In the genomic region with DNA sequence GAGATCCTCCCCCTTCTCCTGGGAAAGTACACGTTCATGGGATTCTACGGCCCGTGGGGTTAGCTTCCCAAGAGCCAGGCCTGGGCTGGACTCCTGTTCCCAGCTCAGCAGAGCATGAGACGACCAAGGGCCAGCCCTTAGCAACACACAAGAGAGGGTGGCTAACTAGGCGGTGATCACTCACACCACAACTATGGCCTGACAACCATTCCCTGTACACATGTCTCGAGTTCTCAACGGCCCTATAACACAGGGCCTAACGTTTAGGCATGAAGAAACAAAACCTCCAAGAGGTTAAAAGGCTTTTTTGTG, we compare ENCODE assay signal across 18 mouse cellular contexts. TPM values are rescaled to one million over a fixed set of nuclear protein-coding genes. Genes with fewer than 3 reads are reported as not detected.
DNase-seq lines count a peak whose midpoint lies in the region; ATAC-seq lines count a peak whose summit lies in the region.
"Had no signal": no experiment of that assay in that cellular context is flagged by ENCODE, and none has a peak within 500 bp of the region (broad histone marks: within the 10 kb centered on the region; RNA-seq: fewer than 3 reads in every experiment).

No protein-coding gene starts in this region.

- peak overlapping the region; percentile 16; the same call in 1 of the 2 replicates for H3K27ac ChIP-seq in heart, embryonic 12.5 days (ENCODE audit: poor library complexity, severe bottlenecking)
- H3K27ac ChIP-seq in midbrain, embryonic 10.5 days (replicated peaks), result peak overlapping the region; percentile 39
- no peak overlapping the region for H3K27ac ChIP-seq in midbrain, embryonic 15.5 days
- 0 out of 2 replicates have a peak overlapping the region, but pooled peaks have one; percentile 17 for H3K27ac ChIP-seq in limb, embryonic 13.5 days

- H3K4me2 ChIP-seq in heart, embryonic 12.5 days, result no peak overlapping the region
- no peak overlapping the region for H3K4me2 ChIP-seq in midbrain, embryonic 15.5 days
- no peak overlapping the region for H3K4me2 ChIP-seq in limb, embryonic 13.5 days (replicated peaks)
- H3K4me2 ChIP-seq: lung, embryonic 14.5 days had no signal

- H3K27me3 ChIP-seq in heart, embryonic 12.5 days (replicated peaks), result no peaks in the 10 kb centered on the region
- H3K27me3 ChIP-seq in midbrain, embryonic 10.5 days (ENCODE audit: low read depth, poor library complexity, severe bottlenecking), result no peaks in the 10 kb centered on the region
- H3K27me3 ChIP-seq in midbrain, embryonic 15.5 days (replicated peaks), result no peaks in the 10 kb centered on the region
- no peaks in the 10 kb centered on the region for H3K27me3 ChIP-seq in limb, embryonic 13.5 days

- H3K4me3 ChIP-seq in heart, embryonic 12.5 days, result no peak overlapping the region
- no peak overlapping the region for H3K4me3 ChIP-seq in midbrain, embryonic 10.5 days
- no peak overlapping the region for H3K4me3 ChIP-seq in midbrain, embryonic 15.5 days
- no peak overlapping the region for H3K4me3 ChIP-seq in limb, embryonic 13.5 days

- peaks cover 5% of the 10 kb centered on the region; the same call in 1 of the 2 replicates for H3K36me3 ChIP-seq in heart, embryonic 12.5 days
- H3K36me3 ChIP-seq in midbrain, embryonic 10.5 days, result no peaks in the 10 kb centered on the region
- no peaks in the 10 kb centered on the region for H3K36me3 ChIP-seq in midbrain, embryonic 15.5 days (replicated peaks)
- H3K36me3 ChIP-seq in limb, embryonic 13.5 days, result peaks cover 15% of the 10 kb centered on the region; the same call in 1 of the 2 replicates

- no peaks in the 10 kb centered on the region for H3K9me3 ChIP-seq in heart, embryonic 12.5 days (replicated peaks)
- H3K9me3 ChIP-seq in midbrain, embryonic 10.5 days (replicated peaks), result no peaks in the 10 kb centered on the region
- H3K9me3 ChIP-seq in midbrain, embryonic 15.5 days, result no peaks in the 10 kb centered on the region
- H3K9me3 ChIP-seq in limb, embryonic 13.5 days, result no peaks in the 10 kb centered on the region

- H3K4me1 ChIP-seq in heart, embryonic 12.5 days (replicated peaks), result peaks cover 34% of the 10 kb centered on the region
- H3K4me1 ChIP-seq in midbrain, embryonic 10.5 days, result peaks cover 59% of the 10 kb centered on the region
- H3K4me1 ChIP-seq in midbrain, embryonic 15.5 days, result 0 out of 2 replicates have a peak, but pooled peaks cover 13% of the 10 kb centered on the region
- H3K4me1 ChIP-seq in limb, embryonic 13.5 days, result peaks cover 46% of the 10 kb centered on the region

- H3K9ac ChIP-seq in heart, embryonic 12.5 days, result no peak overlapping the region
- H3K9ac ChIP-seq in midbrain, embryonic 15.5 days, result no peak overlapping the region
- no peak overlapping the region for H3K9ac ChIP-seq in limb, embryonic 13.5 days
- H3K9ac ChIP-seq: lung, embryonic 14.5 days had no signal

- no peak for DNase-seq in heart, adult 18-20 months
- no peak for DNase-seq in midbrain, embryonic 10.5 days (ENCODE audit: low spot score)
- no peak for DNase-seq in frontal cortex, adult 2 months (ENCODE audit: extremely low spot score in 1 of 2, low spot score in 1 of 2)
- DNase-seq: B cell, adult 2 months; cerebellum, adult 18-20 months; heart, postnatal 36 days; layer of hippocampus, postnatal 36 days; lung, embryonic 14.5 days; right cerebral cortex, postnatal 25 days; thymus, postnatal 14 days had no signal

- no peak for ATAC-seq in heart, embryonic 12.5 days (ENCODE audit: insufficient number of reproducible peaks, low FRiP score)
- ATAC-seq in midbrain, embryonic 15.5 days (replicated peaks), result no peak
- ATAC-seq in limb, embryonic 13.5 days (ENCODE audit: low FRiP score, low read depth), result no peak
- no peak for ATAC-seq in frontal cortex, adult (ENCODE audit: low TSS enrichment)

- 72% methylated on average over 8 of the region's 8 CpGs for WGBS in heart, embryonic 12.5 days
- WGBS in midbrain, embryonic 10.5 days, result 75% methylated on average over 8 of the region's 8 CpGs
- 59% methylated on average over 8 of the region's 8 CpGs for WGBS in midbrain, embryonic 15.5 days
- 53% methylated on average over 8 of the region's 8 CpGs for WGBS in limb, embryonic 13.5 days

RNA-seq across cellular contexts. Expression of gene Wnt4, which starts 29.2 kb away (rescaled TPM):
- 2.7 and 3.1 TPM in 2 replicates for polyA plus RNA-seq in heart, embryonic 12.5 days (2016; fragmentation: Nextera tagmentation; extraction: Ambion mirVana)
- total RNA-seq in heart, adult 18-20 months (2021), result under 1 TPM; 0.28 to 0.32 TPM
- 0.79 and 0.99 TPM in 2 replicates for polyA plus RNA-seq in midbrain, embryonic 10.5 days (2016; fragmentation: Nextera tagmentation; extraction: Ambion mirVana)
- 3.4 and 4.8 TPM in 2 replicates for polyA plus RNA-seq in midbrain, embryonic 15.5 days (2015; fragmentation: Nextera tagmentation; extraction: Ambion mirVana)
- 5.1 and 5.3 TPM in 2 replicates for polyA plus RNA-seq in limb, embryonic 13.5 days (2015; fragmentation: Nextera tagmentation; extraction: Ambion mirVana)
- 8.7 and 9.6 TPM in 2 replicates for polyA plus RNA-seq in frontal cortex, adult 2 months (2012; rRNA removed)
- total RNA-seq: common myeloid progenitor, adult 5-6 weeks; granulocyte monocyte progenitor cell, adult 5-6 weeks; megakaryocyte progenitor cell, adult 5-6 weeks; monocyte, adult 5-6 weeks had no signal

RNA-seq across cellular contexts. Expression of gene Cdc42, which starts 51.0 kb away (rescaled TPM):
- polyA plus RNA-seq in heart, embryonic 12.5 days (2016; fragmentation: Nextera tagmentation; extraction: Ambion mirVana), result 528 and 544 TPM in 2 replicates
- 100 to 1,000 TPM; 143 to 147 TPM for total RNA-seq in heart, adult 18-20 months (2021)
- polyA plus RNA-seq in midbrain, embryonic 10.5 days (2016; fragmentation: Nextera tagmentation; extraction: Ambion mirVana), result 605 and 627 TPM in 2 replicates
- polyA plus RNA-seq in midbrain, embryonic 15.5 days (2015; fragmentation: Nextera tagmentation; extraction: Ambion mirVana), result 902 and 940 TPM in 2 replicates
- 748 and 758 TPM in 2 replicates for polyA plus RNA-seq in limb, embryonic 13.5 days (2015; fragmentation: Nextera tagmentation; extraction: Ambion mirVana)
- polyA plus RNA-seq in frontal cortex, adult 2 months (2012; rRNA removed), result 419 and 422 TPM in 2 replicates
